Mouse (Mus musculus): ENCODE data around the gene Gpi1. TPM values are rescaled to one million over a fixed set of nuclear protein-coding genes. Genes with fewer than 3 reads are reported as not detected.

Gene Gpi1
- polyA plus RNA-seq, 1 experiment from 2014 or later: 203 TPM

GRCm38 (mm10) chr7:34250738-34251137, 20.6 kb upstream of the Gpi1 start, which contains the start of gene Gm6096:
Gene Gm6096, plus strand, starts transcription at chr7:34251038.
- peaks cover 64% of the 10 kb centered on the region for H3K36me3 ChIP-seq
- H3K9me3 ChIP-seq: no peaks in the 10 kb centered on the region
- no peak for ATAC-seq
- WGBS: 93% methylated on average over 7 of the region's 7 CpGs
- no peaks in the 10 kb centered on the region for H3K4me1 ChIP-seq (replicated peaks)
- H3K9ac ChIP-seq (replicated peaks): no peak within 1 kb of the TSS
- no peak within 1 kb of the TSS for H3K4me2 ChIP-seq (replicated peaks)
- H3K27ac ChIP-seq: no peak within 1 kb of the TSS
- H3K4me3 ChIP-seq (replicated peaks): no peak within 1 kb of the TSS
- H3K27me3 ChIP-seq: no peaks in the 10 kb centered on the region

GRCm38 (mm10) chr7:34246870-34247499, 16.8 kb upstream of the Gpi1 start:
- peaks cover 74% of the 10 kb centered on the region for H3K36me3 ChIP-seq
- 87% methylated on average over 3 of the region's 3 CpGs for WGBS
- ATAC-seq: no peak
- no peak overlapping the region for H3K4me2 ChIP-seq (replicated peaks)
- H3K9ac ChIP-seq (replicated peaks): no peak overlapping the region
- H3K9me3 ChIP-seq: no peaks in the 10 kb centered on the region
- no peaks in the 10 kb centered on the region for H3K27me3 ChIP-seq
- H3K27ac ChIP-seq: no peak overlapping the region
- no peaks in the 10 kb centered on the region for H3K4me1 ChIP-seq (replicated peaks)
- no peak overlapping the region for H3K4me3 ChIP-seq (replicated peaks)

DNA sequence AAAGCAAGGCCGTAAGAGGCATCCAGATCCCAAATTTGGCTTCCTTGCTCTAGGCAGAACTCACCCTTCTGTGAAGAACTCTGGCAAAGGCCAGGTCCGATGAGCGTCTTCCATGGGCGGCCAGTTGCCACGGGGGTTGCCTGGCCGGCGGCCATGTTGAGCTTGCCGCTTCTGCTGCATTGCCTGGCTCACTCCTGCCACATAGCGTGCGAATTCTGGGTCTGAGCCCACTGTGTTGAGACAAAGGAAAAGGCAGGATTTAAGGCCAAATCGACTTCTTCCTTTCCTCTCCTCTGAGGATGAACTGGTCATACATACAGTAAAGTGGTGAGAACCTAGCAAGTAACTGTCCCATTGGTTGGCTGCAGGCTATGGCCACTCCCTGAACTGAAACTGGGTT, 12.0 kb upstream of the Gpi1 start:
- 94% methylated on average over 11 of the region's 11 CpGs for WGBS
- ATAC-seq: no peak
- H3K36me3 ChIP-seq: peaks cover 81% of the 10 kb centered on the region

DNA sequence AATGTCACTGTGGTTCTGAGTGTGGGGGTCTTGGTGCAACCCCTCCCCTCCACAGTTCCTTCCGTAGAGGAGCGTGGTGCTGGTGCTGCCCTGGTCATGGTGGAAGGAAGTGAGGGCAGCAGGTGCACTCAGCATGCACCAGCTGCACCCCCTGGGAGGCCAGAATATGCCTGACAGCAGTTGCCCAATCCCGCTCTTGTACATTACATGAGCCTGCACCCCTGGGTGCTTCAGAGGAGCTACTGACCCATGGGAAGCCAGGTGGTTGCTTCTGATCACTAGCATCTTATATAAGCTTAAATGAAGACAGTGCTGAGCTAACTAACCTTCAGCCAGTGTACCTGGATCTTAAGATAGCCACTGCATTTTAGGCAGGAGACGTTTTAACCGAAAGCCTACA, 8.0 kb upstream of the Gpi1 start:
- peaks cover 58% of the 10 kb centered on the region for H3K36me3 ChIP-seq

More for the DNA sequence above, 12.0 kb upstream of the Gpi1 start:
- Histone ChIP-seq H3K4me3 (replicated peaks) (no peak overlapping the region), H3K4me2 (replicated peaks) (no peak overlapping the region), H3K4me1 (replicated peaks) (no peaks in the 10 kb centered on the region), H3K27me3 (no peaks in the 10 kb centered on the region), H3K9ac (replicated peaks) (no peak overlapping the region), H3K27ac (no peak overlapping the region), H3K9me3 (no peaks in the 10 kb centered on the region)

GRCm38 (mm10) chr7:34235602-34236001, 5.5 kb upstream of the Gpi1 start:
- ATAC-seq: no peak
- WGBS: 87% methylated on average over 5 of the region's 5 CpGs
- Histone ChIP-seq H3K36me3 (peaks cover 40% of the 10 kb centered on the region), H3K4me3 (replicated peaks) (no peak overlapping the region), H3K27ac (no peak overlapping the region), H3K9ac (replicated peaks) (no peak overlapping the region), H3K4me2 (replicated peaks) (no peak overlapping the region), H3K27me3 (no peaks in the 10 kb centered on the region), H3K4me1 (replicated peaks) (peaks cover 13% of the 10 kb centered on the region), H3K9me3 (no peaks in the 10 kb centered on the region)

More for the DNA sequence above, 8.0 kb upstream of the Gpi1 start:
- H3K4me3 ChIP-seq (replicated peaks): no peak overlapping the region
- H3K9me3 ChIP-seq: no peaks in the 10 kb centered on the region
- H3K9ac ChIP-seq (replicated peaks): no peak overlapping the region
- H3K4me1 ChIP-seq (replicated peaks): peaks cover 12% of the 10 kb centered on the region
- WGBS: 91% methylated on average over 5 of the region's 5 CpGs
- H3K27me3 ChIP-seq: no peaks in the 10 kb centered on the region
- ATAC-seq: no peak
- H3K27ac ChIP-seq: no peak overlapping the region
- no peak overlapping the region for H3K4me2 ChIP-seq (replicated peaks)

DNA sequence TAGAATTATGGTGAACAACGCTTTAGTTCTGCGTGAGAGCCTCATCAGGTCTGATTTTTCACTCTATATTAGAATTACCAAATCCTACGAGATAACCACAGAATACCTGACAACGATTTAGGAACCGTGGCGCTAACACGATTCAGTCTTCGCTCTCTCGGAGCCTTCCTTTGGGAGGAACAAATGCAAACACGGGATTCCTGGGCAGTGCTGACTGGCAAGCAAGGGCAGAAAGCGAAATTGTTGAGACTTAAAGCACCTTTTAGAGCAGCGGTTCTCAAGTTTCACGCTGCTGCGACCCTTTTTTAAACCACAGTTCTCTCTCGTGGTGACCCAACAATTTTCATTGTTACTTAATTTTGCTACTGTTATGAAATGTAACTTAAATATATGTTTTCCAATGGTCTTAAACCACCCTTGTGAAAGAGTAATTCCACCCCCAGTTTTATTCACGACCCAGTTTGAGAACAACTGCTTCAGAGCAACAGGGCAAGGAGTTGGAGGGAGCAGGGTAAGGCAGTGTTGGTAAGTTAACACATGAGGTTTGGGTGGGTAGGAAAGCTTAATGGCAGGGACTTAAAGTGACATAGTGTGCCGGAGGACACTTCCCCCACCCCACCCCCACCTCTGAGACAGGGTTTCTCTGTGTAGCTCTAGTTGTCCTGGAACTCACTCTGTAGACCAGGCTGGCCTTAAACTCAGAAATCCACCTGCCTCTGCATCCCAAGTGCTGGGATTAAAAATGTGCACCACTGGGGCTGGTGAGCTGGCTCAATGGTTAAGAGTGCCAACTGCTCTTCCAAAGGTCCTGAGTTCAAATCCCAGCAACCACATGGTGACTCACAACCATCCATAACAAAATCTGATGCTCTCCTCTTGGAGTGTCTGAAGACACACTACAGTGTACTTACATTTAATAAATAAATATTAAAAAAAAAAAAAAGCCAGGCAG, 4.8 kb upstream of the Gpi1 start:
- Histone ChIP-seq H3K4me3 (replicated peaks) (peak overlapping the region; percentile 47), H3K9me3 (no peaks in the 10 kb centered on the region), H3K4me1 (replicated peaks) (peaks cover 17% of the 10 kb centered on the region), H3K4me2 (replicated peaks) (peak overlapping the region; percentile 65), H3K27me3 (no peaks in the 10 kb centered on the region), H3K27ac (peak overlapping the region; percentile 83), H3K9ac (replicated peaks) (peak overlapping the region; percentile 68), H3K36me3 (peaks cover 34% of the 10 kb centered on the region)
- no peak for ATAC-seq
- 4% methylated on average over 17 of the region's 17 CpGs for WGBS

GRCm38 (mm10) chr7:34233909-34234609, 3.9 kb upstream of the Gpi1 start:
- peak overlapping the region; percentile 68 for H3K9ac ChIP-seq (replicated peaks)
- peak overlapping the region; percentile 65 for H3K4me2 ChIP-seq (replicated peaks)
- no peaks in the 10 kb centered on the region for H3K27me3 ChIP-seq
- under 1% methylated on average over 46 of the region's 46 CpGs for WGBS
- H3K4me1 ChIP-seq (replicated peaks): peaks cover 24% of the 10 kb centered on the region
- peaks cover 26% of the 10 kb centered on the region for H3K36me3 ChIP-seq
- no peaks in the 10 kb centered on the region for H3K9me3 ChIP-seq
- peak overlapping the region; percentile 83 for H3K27ac ChIP-seq
- peak; percentile 97 for ATAC-seq
- peak overlapping the region; percentile 47 for H3K4me3 ChIP-seq (replicated peaks)

- ATAC-seq: peak; percentile 1; the same call in 1 of the 2 replicates
- H3K9ac ChIP-seq (replicated peaks): peak overlapping the region; percentile 58; the same call in 1 of the 2 replicates
- H3K9me3 ChIP-seq: no peaks in the 10 kb centered on the region
- WGBS: 43% methylated on average over 7 of the region's 7 CpGs
- no peaks in the 10 kb centered on the region for H3K27me3 ChIP-seq
- H3K4me1 ChIP-seq (replicated peaks): peaks cover 34% of the 10 kb centered on the region
- H3K4me2 ChIP-seq (replicated peaks): peak overlapping the region; percentile 65
- peak overlapping the region; percentile 83 for H3K27ac ChIP-seq
- peak overlapping the region; percentile 47 for H3K4me3 ChIP-seq (replicated peaks)
- H3K36me3 ChIP-seq: peaks cover 17% of the 10 kb centered on the region
Measured at GRCm38 (mm10) chr7:34232785-34233725, 2.9 kb upstream of the Gpi1 start.

DNA sequence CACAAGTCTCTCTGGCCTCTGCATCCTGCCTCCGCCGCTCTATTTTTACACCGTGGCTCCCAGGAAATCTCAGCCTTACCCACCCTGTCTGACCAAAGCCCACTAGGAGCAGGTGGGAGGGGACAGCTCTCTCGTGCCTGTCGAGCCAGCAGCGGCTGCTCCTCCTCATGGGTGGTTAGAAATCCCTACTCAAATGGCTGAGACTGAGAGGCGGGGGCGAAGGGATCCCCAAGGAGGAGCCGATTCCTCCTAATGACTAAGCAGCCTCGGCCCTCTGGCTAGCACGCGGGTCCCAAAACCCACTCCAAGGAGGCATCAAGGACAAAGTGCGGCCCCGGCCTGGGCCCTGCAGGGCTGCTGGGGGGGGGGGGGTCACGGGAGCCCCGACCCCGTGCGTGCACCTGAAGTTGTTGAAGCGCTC, 435 bp downstream of the Gpi1 start:
- peak overlapping the region; percentile 79 for H3K4me3 ChIP-seq (replicated peaks)
- peak; percentile 25 for ATAC-seq
- WGBS: 0% methylated on average over 19 of the region's 19 CpGs
- H3K27me3 ChIP-seq: no peaks in the 10 kb centered on the region
- H3K9me3 ChIP-seq: no peaks in the 10 kb centered on the region
- peaks cover 33% of the 10 kb centered on the region for H3K36me3 ChIP-seq
- peaks cover 40% of the 10 kb centered on the region for H3K4me1 ChIP-seq (replicated peaks)
- peak overlapping the region; percentile 79 for H3K9ac ChIP-seq (replicated peaks)
- peak overlapping the region; percentile 77 for H3K4me2 ChIP-seq (replicated peaks)
- peak overlapping the region; percentile 64 for H3K27ac ChIP-seq

DNA sequence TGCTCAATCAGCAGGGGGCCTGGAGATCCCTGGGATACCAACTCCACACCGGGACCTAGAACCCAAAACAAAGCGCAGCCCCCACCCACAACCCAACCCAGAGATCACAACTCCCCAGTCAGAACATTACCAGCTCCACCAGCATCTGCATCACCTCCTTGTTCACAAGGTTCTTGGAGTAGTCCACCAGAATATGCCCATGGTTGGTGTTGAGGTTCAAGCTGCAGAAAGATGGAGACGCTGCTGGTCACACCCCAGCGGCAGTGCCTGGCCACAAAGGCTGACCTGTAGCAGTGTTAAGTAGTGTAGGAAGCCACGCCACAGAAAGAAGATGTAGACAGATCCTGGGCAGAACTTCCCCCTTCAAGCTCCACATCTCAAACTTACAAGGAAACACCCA, 983 bp downstream of the Gpi1 start:
- peak overlapping the region; percentile 79 for H3K9ac ChIP-seq (replicated peaks)
- H3K4me1 ChIP-seq (replicated peaks): peaks cover 38% of the 10 kb centered on the region
- H3K4me3 ChIP-seq (replicated peaks): peak overlapping the region; percentile 79
- peaks cover 36% of the 10 kb centered on the region for H3K36me3 ChIP-seq
- no peak for ATAC-seq
- peak overlapping the region; percentile 77 for H3K4me2 ChIP-seq (replicated peaks)
- no peaks in the 10 kb centered on the region for H3K27me3 ChIP-seq
- WGBS: 17% methylated on average over 5 of the region's 5 CpGs
- peak overlapping the region; percentile 64 for H3K27ac ChIP-seq
- H3K9me3 ChIP-seq: no peaks in the 10 kb centered on the region

DNA sequence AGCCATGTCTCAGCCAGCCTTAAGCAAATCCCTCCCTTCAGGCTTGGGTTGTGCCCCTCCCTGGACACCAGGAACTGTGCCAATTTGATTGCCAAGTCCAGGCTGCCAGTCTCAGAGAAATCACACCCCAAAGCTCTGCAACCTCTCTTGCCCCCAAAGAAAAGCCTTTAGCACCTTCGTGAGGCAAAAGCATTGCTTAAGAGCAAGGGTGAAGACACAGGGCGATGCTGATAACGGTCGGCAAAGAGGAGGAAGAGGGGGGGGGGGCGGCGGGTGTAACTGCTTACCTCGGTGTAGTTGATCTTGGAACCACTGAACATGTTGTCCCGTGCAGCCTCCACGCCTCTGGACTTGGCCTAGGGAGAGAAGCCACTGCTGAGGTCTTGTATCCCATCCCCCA, 1.5 kb downstream of the Gpi1 start:
- no peak overlapping the region for H3K9ac ChIP-seq (replicated peaks)
- H3K4me3 ChIP-seq (replicated peaks): peak overlapping the region; percentile 79
- ATAC-seq: no peak
- peak overlapping the region; percentile 77 for H3K4me2 ChIP-seq (replicated peaks)
- peaks cover 38% of the 10 kb centered on the region for H3K4me1 ChIP-seq (replicated peaks)
- H3K36me3 ChIP-seq: peaks cover 41% of the 10 kb centered on the region
- H3K27me3 ChIP-seq: no peaks in the 10 kb centered on the region
- WGBS: 61% methylated on average over 9 of the region's 9 CpGs
- H3K27ac ChIP-seq: no peak overlapping the region
- no peaks in the 10 kb centered on the region for H3K9me3 ChIP-seq

Data from midbrain, embryonic 13.5 days (tissue).